Mouse (Mus musculus) gastrocnemius, postnatal 14 days (tissue): ENCODE data around the gene Gm11213. TPM values are rescaled to one million over a fixed set of nuclear protein-coding genes. Genes with fewer than 3 reads are reported as not detected.

Source experiments
- DNase-seq: peaks from one replicate; pipeline ENCODE4 v3.0.0; 2021; ENCODE audit warnings: mixed read lengths
- intact Hi-C: fragments of 180-260 bp; cut with DNase I; formaldehyde crosslinking; loops from one replicate; pipeline ENCODE4 v1.15.1; 2025; ENCODE audit warnings: low total_unique reads
- total RNA-seq, 2 experiments: library from RNA; stranded (reverse); gene quantifications; 2 replicates each; pipeline ENCODE4 v1.2.3; 2021

The Gm11213 gene
- total RNA-seq, 2 experiments from 2014 or later = not detected

- intact Hi-C loops = no loop called here
- DNase-seq = no peak
Observed at GRCm38 (mm10) chr4:63552865-63553264, 52.2 kb downstream of the Gm11213 start.

GRCm38 (mm10) chr4:63550908-63551307 is 54.2 kb downstream of the Gm11213 start:
- DNase-seq = no peak
- intact Hi-C loops = no loop called here

GRCm38 (mm10) chr4:63548491-63548890 is 56.6 kb downstream of the Gm11213 start:
- intact Hi-C loops = no loop called here
- DNase-seq = no peak

- intact Hi-C loops = no loop called here
- DNase-seq = no peak
Observed at GRCm38 (mm10) chr4:63547799-63548198, 57.3 kb downstream of the Gm11213 start.

Other genes starting within 250 kb of the Gm11213 start
- not detected for gene Orm3, start 249.1 kb downstream of the Gm11213 start, total RNA-seq
- gene Orm2, start 242.8 kb downstream of the Gm11213 start, total RNA-seq = not detected
- 1 to 10 TPM; 2.1 to 2.4 TPM for gene Akna, start 201.9 kb downstream of the Gm11213 start, total RNA-seq
- 1 to 10 TPM; 1.7 to 2.0 TPM for gene Whrn, start 109.3 kb downstream of the Gm11213 start, total RNA-seq
- gene Atp6v1g1, start 60.5 kb downstream of the Gm11213 start, total RNA-seq = 100 to 1,000 TPM; 260 to 261 TPM
- gene Tmem268, start 46.5 kb downstream of the Gm11213 start, total RNA-seq = 10 to 100 TPM in 1 of 2 experiments, 1 to 10 TPM in 1; 8.7 to 10.6 TPM
- not detected for gene Tex48, start 17.2 kb upstream of the Gm11213 start, total RNA-seq
- not detected for gene Gm11214, start 58.1 kb upstream of the Gm11213 start, total RNA-seq
- under 1 TPM in 1 of 2 experiments, not detected in 1; 0.11 TPM for gene Tnfsf15, start 139.9 kb upstream of the Gm11213 start, total RNA-seq